Mouse (Mus musculus) midbrain, embryonic 16.5 days (tissue): ENCODE results near the gene Phldb3. TPM values are rescaled to one million over a fixed set of nuclear protein-coding genes. Genes with fewer than 3 reads are reported as not detected.
"Not testable (repeated sequence)": the region's sequence is repeated elsewhere in the genome, so short reads cannot be mapped to it uniquely, and the experiment has no call there.

Source experiments
- ATAC-seq: fragments of 200-750 bp; cut with Nextera tagmentation; 2 replicates; pipeline ENCODE4 v1.8.0; 2017; ENCODE audit warnings: moderate TSS enrichment
- H3K27ac ChIP-seq: fragments of 300-500 bp; sonication (generic); 2 replicates; pipeline ENCODE4 v1.5.1; 2014; ENCODE audit warnings: mild to moderate bottlenecking, low read length, mixed read lengths
- H3K27me3 ChIP-seq: fragments of 300-500 bp; sonication (generic); 2 replicates; pipeline ENCODE4 v1.6.1; 2014; ENCODE audit warnings: low read depth, low read length, mixed read lengths; ENCODE audit not compliant: control insufficient read depth, insufficient read depth
- H3K36me3 ChIP-seq: fragments of 300-500 bp; sonication (generic); 2 replicates; pipeline ENCODE4 v1.6.1; 2014; ENCODE audit warnings: mild to moderate bottlenecking, low read length, moderate library complexity, mixed read lengths; ENCODE audit not compliant: control insufficient read depth, insufficient read depth
- H3K4me1 ChIP-seq: fragments of 300-500 bp; sonication (generic); 2 replicates; pipeline ENCODE4 v1.6.1; 2014; ENCODE audit warnings: mild to moderate bottlenecking, low read length, mixed read lengths; ENCODE audit not compliant: control insufficient read depth, insufficient read depth
- H3K4me2 ChIP-seq: fragments of 300-500 bp; sonication (generic); 2 replicates; pipeline ENCODE4 v1.6.1; 2014; ENCODE audit warnings: mild to moderate bottlenecking, low read length, mixed read lengths
- H3K4me3 ChIP-seq: fragments of 300-500 bp; sonication (generic); 2 replicates; pipeline ENCODE4 v1.5.1; 2014; ENCODE audit warnings: low read depth, mild to moderate bottlenecking, low read length, moderate library complexity, mixed read lengths
- H3K9ac ChIP-seq: fragments of 300-500 bp; sonication (generic); 2 replicates; pipeline ENCODE4 v1.6.1; 2014; ENCODE audit warnings: low read depth, low read length, mixed read lengths
- H3K9me3 ChIP-seq: fragments of 300-500 bp; sonication (generic); replicated peaks from 2 replicates; pipeline ENCODE4 v1.6.1; 2014; ENCODE audit warnings: mild to moderate bottlenecking, low read length, mixed read lengths; ENCODE audit not compliant: control insufficient read depth, poor library complexity, severe bottlenecking
- WGBS: fragments of 180-500 bp; shearing (Covaris S2); extraction: QIAGEN DNeasy Blood & Tissue Kit; methylation state at CpG from one replicate; pipeline ENCODE4 v1.1.7; 2014; 5-methylcytosine and 5-hydroxymethylcytosine counted together
- polyA plus RNA-seq: library from polyadenylated mRNA; unstranded; fragments of >200 nt; fragmentation: Nextera tagmentation; extraction: Ambion mirVana; gene quantifications from 2 replicates; pipeline ENCODE4 v1.2.1, GENCODE M21; 2015

Gene Phldb3
- polyA plus RNA-seq, 1 experiment from 2014 or later: not detected

DNA sequence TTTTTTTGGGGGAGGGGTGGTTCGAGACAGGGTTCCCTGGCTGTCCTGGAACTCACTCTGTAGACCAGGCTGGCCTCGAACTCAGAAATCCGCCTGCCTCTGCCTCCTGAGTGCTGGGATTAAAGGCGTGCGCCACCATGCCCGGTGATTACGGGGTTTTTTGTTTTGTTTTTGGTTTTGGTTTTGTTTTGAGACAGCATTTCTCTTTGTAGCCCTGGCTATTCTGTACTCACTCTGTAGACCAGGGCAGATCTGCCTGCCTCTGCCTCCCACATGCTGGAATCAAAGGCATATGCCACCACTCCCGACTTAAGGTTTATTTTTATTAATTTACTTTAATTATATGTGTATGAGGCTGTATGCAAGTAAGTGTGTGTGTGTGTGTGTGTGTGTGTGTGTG lies 7.8 kb downstream of the Phldb3 start:
- 96% methylated on average over 8 of the region's 8 CpGs for WGBS
- not testable (repeated sequence) for H3K27me3 ChIP-seq, H3K9me3 ChIP-seq, H3K9ac ChIP-seq, H3K4me1 ChIP-seq, ATAC-seq, H3K4me3 ChIP-seq, H3K27ac ChIP-seq, H3K36me3 ChIP-seq, H3K4me2 ChIP-seq

GRCm38 (mm10) chr7:24619671-24620397 lies 9.3 kb downstream of the Phldb3 start:
- no peaks in the 10 kb centered on the region for H3K4me1 ChIP-seq
- no peak overlapping the region for H3K27ac ChIP-seq
- H3K27me3 ChIP-seq: no peaks in the 10 kb centered on the region
- no peaks in the 10 kb centered on the region for H3K9me3 ChIP-seq
- 53% methylated on average over 13 of the region's 13 CpGs for WGBS
- H3K4me3 ChIP-seq: no peak overlapping the region
- no peak overlapping the region for H3K4me2 ChIP-seq
- H3K36me3 ChIP-seq: no peaks in the 10 kb centered on the region
- no peak for ATAC-seq
- H3K9ac ChIP-seq: no peak overlapping the region

- H3K4me2 ChIP-seq: no peak overlapping the region
- H3K4me3 ChIP-seq: no peak overlapping the region
- no peaks in the 10 kb centered on the region for H3K9me3 ChIP-seq
- H3K9ac ChIP-seq: no peak overlapping the region
- H3K36me3 ChIP-seq: no peaks in the 10 kb centered on the region
- no peaks in the 10 kb centered on the region for H3K4me1 ChIP-seq
- no peak overlapping the region for H3K27ac ChIP-seq
- H3K27me3 ChIP-seq: no peaks in the 10 kb centered on the region
- ATAC-seq: no peak
- WGBS: 85% methylated on average over 3 of the region's 3 CpGs
Observed at GRCm38 (mm10) chr7:24621193-24621592, 10.6 kb downstream of the Phldb3 start.

GRCm38 (mm10) chr7:24622967-24623366 lies 12.4 kb downstream of the Phldb3 start:
- no peak for ATAC-seq
- Histone ChIP-seq H3K9ac (no peak overlapping the region), H3K9me3 (no peaks in the 10 kb centered on the region), H3K36me3 (no peaks in the 10 kb centered on the region), H3K27ac (no peak overlapping the region), H3K4me2 (no peak overlapping the region), H3K27me3 (no peaks in the 10 kb centered on the region), H3K4me1 (no peaks in the 10 kb centered on the region), H3K4me3 (no peak overlapping the region)
- 83% methylated on average over 6 of the region's 6 CpGs for WGBS

GRCm38 (mm10) chr7:24628685-24629610 lies 18.4 kb downstream of the Phldb3 start:
- Histone ChIP-seq H3K4me1 (peaks cover 6% of the 10 kb centered on the region; the same call in 1 of the 2 replicates), H3K36me3 (no peaks in the 10 kb centered on the region), H3K27me3 (no peaks in the 10 kb centered on the region), H3K9me3 (no peaks in the 10 kb centered on the region), H3K4me2 (peak overlapping the region; percentile 72), H3K27ac (no peak overlapping the region; the same call in 1 of the 2 replicates), H3K9ac (peak overlapping the region; percentile 66), H3K4me3 (peak overlapping the region; percentile 36)
- ATAC-seq: peak; percentile 81
- 10% methylated on average over 27 of the region's 33 CpGs for WGBS

- no peaks in the 10 kb centered on the region for H3K9me3 ChIP-seq
- no peak for ATAC-seq
- H3K4me3 ChIP-seq: no peak overlapping the region
- no peak overlapping the region for H3K4me2 ChIP-seq
- H3K36me3 ChIP-seq: no peaks in the 10 kb centered on the region
- H3K4me1 ChIP-seq: peaks cover 6% of the 10 kb centered on the region; the same call in 1 of the 2 replicates
- H3K27ac ChIP-seq: no peak overlapping the region
- H3K27me3 ChIP-seq: no peaks in the 10 kb centered on the region
- no peak overlapping the region for H3K9ac ChIP-seq
- WGBS: 74% methylated on average over 4 of the region's 4 CpGs
Observed at GRCm38 (mm10) chr7:24629672-24630071, 19.1 kb downstream of the Phldb3 start.

GRCm38 (mm10) chr7:24630116-24630880 lies 19.7 kb downstream of the Phldb3 start:
- no peak overlapping the region for H3K4me3 ChIP-seq
- H3K27me3 ChIP-seq: no peaks in the 10 kb centered on the region
- H3K9me3 ChIP-seq: no peaks in the 10 kb centered on the region
- no peaks in the 10 kb centered on the region for H3K36me3 ChIP-seq
- H3K4me1 ChIP-seq: peaks cover 6% of the 10 kb centered on the region; the same call in 1 of the 2 replicates
- no peak for ATAC-seq
- H3K9ac ChIP-seq: no peak overlapping the region
- WGBS: 70% methylated on average over 10 of the region's 10 CpGs
- H3K4me2 ChIP-seq: no peak overlapping the region
- no peak overlapping the region for H3K27ac ChIP-seq

DNA sequence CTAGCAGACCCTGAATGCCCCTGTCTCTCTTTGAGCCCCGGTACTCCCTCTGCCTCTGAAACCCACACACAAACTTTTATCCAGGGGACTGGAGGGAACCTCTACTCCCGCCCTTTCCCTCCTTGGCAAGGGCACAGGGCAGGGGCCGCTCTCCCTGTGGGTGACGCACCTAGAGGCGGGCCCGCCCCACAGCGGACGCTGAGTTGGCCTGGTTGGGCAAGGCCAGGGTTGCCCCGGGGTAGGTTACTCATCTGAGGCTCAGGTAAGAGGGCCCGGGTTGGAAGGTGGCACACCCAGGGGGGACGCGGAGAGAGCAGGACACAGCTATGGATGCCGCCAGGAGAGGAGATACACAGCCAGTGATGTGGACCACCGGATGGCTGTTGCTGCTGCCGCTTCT lies 25.7 kb downstream of the Phldb3 start, which contains the start of gene Lypd3:
TSS of gene Lypd3 (plus strand) at position 287 of the 400 bp plus-strand sequence.
- H3K4me2 ChIP-seq: peak within 1 kb of the TSS; percentile 36
- H3K27ac ChIP-seq: no peak within 1 kb of the TSS
- peak within 1 kb of the TSS; percentile 8; the same call in 1 of the 2 replicates for H3K4me3 ChIP-seq
- H3K36me3 ChIP-seq: no peaks in the 10 kb centered on the region
- ATAC-seq: no peak
- peaks cover 13% of the 10 kb centered on the region for H3K4me1 ChIP-seq
- no peak within 1 kb of the TSS for H3K9ac ChIP-seq
- WGBS: 20% methylated on average over 15 of the region's 15 CpGs
- peaks cover 37% of the 10 kb centered on the region for H3K27me3 ChIP-seq
- no peaks in the 10 kb centered on the region for H3K9me3 ChIP-seq
